Mouse (Mus musculus): ENCODE measurements around the gene Atad1. TPM values are rescaled to one million over a fixed set of nuclear protein-coding genes. Genes with fewer than 3 reads are reported as not detected.

Atad1 gene
- polyA plus RNA-seq, 1 experiment from 2014 or later: 123 TPM

DNA sequence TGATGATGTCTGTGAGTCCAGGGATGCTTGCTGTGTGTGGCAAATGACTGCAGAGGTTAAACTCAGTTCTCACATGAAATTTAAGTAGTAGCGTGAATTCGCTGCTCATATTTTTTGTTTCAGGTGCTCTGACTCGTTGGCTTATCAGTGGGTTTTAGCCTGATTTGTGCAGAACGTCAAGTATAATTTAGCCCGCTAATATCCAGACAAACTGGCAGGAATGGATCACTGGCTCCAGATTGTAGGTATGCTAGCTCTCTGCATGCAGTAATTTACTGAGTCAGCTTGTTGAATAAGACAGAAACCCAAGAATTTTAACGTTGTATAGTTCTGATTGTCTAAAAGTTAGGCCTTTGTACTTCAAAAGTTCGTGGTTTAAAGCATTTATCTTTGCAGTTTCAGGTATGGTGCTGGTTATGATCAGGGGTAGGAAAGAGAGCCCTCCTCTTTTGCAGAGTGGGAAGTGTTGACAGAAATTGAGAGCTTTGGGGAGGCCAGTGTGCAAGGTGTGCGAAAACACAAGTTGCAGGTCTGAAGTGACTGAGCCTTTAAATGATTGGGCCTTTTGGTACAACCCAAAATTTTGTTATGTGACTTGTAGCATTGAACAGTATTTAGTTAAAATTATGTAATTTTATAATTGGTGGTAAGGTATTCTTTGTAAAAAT lies 19.9 kb upstream of the Atad1 start:
- Histone ChIP-seq H3K27ac (ENCODE audit: low read depth, low read length) (no peak overlapping the region), H3K27me3 (replicated peaks; ENCODE audit: control insufficient read depth, insufficient read depth, low read length) (no peaks in the 10 kb centered on the region), H3K4me3 (ENCODE audit: low read length) (peak overlapping the region; percentile 99), H3K4me1 (ENCODE audit: control insufficient read depth, insufficient read depth, low read depth, low read length) (peaks cover 21% of the 10 kb centered on the region), H3K9ac (ENCODE audit: low read depth, low read length) (peak overlapping the region; percentile 99), H3K4me2 (ENCODE audit: low read length) (peak overlapping the region; percentile 72), H3K36me3 (ENCODE audit: control insufficient read depth, insufficient read depth, low read length) (no peaks in the 10 kb centered on the region), H3K9me3 (ENCODE audit: control insufficient read depth, low read length) (no peaks in the 10 kb centered on the region)
- 1% methylated on average over 8 of the region's 8 CpGs for WGBS
- ATAC-seq: no peak

DNA sequence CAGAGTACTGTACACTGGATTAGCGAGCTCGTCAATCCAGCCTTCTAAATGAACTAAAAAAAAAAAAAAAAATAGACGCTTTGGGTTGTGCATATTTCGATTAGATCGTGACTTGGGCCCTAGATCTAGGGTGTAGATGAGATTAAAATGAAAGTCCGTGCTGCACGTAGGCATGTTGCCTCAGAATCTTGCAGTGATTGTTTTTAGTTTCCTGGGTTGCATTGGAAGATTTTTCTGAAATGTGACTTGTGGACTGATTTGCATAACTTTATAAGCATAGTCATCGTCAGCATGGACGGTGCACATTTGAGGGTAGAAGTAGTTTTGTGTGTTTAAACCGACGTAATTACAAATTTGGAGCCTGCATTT lies 19.2 kb upstream of the Atad1 start:
- H3K4me2 ChIP-seq (ENCODE audit: low read length): peak overlapping the region; percentile 72
- H3K4me1 ChIP-seq (ENCODE audit: control insufficient read depth, insufficient read depth, low read depth, low read length): peaks cover 24% of the 10 kb centered on the region
- H3K9ac ChIP-seq (ENCODE audit: low read depth, low read length): peak overlapping the region; percentile 99
- no peaks in the 10 kb centered on the region for H3K9me3 ChIP-seq (ENCODE audit: control insufficient read depth, low read length)
- no peaks in the 10 kb centered on the region for H3K27me3 ChIP-seq (replicated peaks; ENCODE audit: control insufficient read depth, insufficient read depth, low read length)
- under 1% methylated on average over 11 of the region's 11 CpGs for WGBS
- H3K27ac ChIP-seq (ENCODE audit: low read depth, low read length): peak overlapping the region; percentile 100
- H3K4me3 ChIP-seq (ENCODE audit: low read length): peak overlapping the region; percentile 99
- no peak for ATAC-seq
- no peaks in the 10 kb centered on the region for H3K36me3 ChIP-seq (ENCODE audit: control insufficient read depth, insufficient read depth, low read length)

DNA sequence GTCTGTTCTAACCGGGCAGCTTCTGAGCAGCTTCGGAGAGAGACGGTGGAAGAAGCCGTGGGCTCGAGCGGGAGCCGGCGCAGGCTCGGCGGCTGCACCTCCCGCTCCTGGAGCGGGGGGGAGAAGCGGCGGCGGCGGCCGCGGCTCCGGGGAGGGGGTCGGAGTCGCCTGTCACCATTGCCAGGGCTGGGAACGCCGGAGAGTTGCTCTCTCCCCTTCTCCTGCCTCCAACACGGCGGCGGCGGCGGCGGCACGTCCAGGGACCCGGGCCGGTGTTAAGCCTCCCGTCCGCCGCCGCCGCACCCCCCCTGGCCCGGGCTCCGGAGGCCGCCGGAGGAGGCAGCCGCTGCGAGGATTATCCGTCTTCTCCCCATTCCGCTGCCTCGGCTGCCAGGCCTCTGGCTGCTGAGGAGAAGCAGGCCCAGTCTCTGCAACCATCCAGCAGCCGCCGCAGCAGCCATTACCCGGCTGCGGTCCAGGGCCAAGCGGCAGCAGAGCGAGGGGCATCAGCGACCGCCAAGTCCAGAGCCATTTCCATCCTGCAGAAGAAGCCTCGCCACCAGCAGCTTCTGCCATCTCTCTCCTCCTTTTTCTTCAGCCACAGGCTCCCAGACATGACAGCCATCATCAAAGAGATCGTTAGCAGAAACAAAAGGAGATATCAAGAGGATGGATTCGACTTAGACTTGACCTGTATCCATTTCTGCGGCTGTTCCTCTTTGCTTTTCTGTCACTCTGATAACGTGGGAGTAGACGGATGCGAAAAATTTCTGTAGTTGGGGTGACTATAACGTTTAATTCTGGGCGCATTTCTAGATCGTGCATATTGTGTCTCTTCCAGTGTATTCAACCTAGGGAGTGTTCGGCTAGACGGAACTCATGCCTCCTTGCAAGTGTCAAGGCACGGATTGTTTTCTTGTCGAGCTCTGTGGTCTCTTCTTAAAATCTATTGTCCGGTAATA lies 18.5 kb upstream of the Atad1 start:
- Histone ChIP-seq H3K4me1 (ENCODE audit: control insufficient read depth, insufficient read depth, low read depth, low read length) (peaks cover 24% of the 10 kb centered on the region), H3K4me3 (ENCODE audit: low read length) (peak overlapping the region; percentile 99), H3K27me3 (replicated peaks; ENCODE audit: control insufficient read depth, insufficient read depth, low read length) (no peaks in the 10 kb centered on the region), H3K36me3 (ENCODE audit: control insufficient read depth, insufficient read depth, low read length) (no peaks in the 10 kb centered on the region), H3K9ac (ENCODE audit: low read depth, low read length) (peak overlapping the region; percentile 99), H3K9me3 (ENCODE audit: control insufficient read depth, low read length) (no peaks in the 10 kb centered on the region), H3K27ac (ENCODE audit: low read depth, low read length) (peak overlapping the region; percentile 100), H3K4me2 (ENCODE audit: low read length) (peak overlapping the region; percentile 72)
- no peak; the same call in none of the 2 replicates for ATAC-seq
- WGBS: under 1% methylated on average over 54 of the region's 69 CpGs

DNA sequence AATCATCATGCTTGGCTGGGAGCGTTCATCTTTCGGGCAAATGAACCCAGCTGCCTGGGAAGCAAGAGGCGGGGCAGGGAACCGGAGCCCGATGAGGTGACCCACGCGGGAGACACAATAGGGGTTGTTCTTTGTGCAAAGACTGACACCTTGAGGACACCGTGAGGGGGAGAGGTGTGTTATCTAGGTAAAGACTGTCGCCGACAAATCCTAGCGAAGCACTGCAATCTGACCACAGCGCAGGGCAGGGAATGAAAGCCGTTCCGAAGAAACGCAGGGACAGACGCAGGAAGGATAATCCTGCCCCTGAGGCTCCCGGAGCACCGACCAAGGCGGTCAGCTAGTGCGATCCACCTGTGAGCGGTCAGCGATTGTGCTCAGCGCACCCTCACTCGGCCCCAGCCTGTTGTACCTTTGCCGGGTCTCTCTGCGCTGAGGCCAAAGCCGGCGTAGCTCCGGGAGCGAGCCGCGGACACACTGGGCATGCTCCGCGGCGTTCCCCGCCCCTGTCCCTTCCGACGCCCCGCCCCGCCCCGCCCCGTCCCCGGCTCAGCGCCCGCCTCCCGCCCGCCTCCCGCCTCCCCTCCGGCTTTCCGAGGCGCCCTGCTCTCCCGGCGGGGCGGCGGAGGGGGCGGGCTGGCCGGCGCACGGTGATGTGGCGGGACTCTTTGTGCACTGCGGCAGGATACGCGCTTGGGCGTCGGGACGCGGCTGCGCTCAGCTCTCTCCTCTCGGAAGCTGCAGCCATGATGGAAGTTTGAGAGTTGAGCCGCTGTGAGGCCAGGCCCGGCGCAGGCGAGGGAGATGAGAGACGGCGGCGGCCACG lies 17.5 kb upstream of the Atad1 start, which contains the start of gene Pten:
Gene Pten, plus strand, starts transcription at position 598 of the 826 bp plus-strand sequence.
- WGBS: 0% methylated on average over 60 of the region's 77 CpGs
- peak within 1 kb of the TSS; percentile 99 for H3K4me3 ChIP-seq (ENCODE audit: low read length)
- no peaks in the 10 kb centered on the region for H3K9me3 ChIP-seq (ENCODE audit: control insufficient read depth, low read length)
- H3K36me3 ChIP-seq (ENCODE audit: control insufficient read depth, insufficient read depth, low read length): no peaks in the 10 kb centered on the region
- peak within 1 kb of the TSS; percentile 100 for H3K27ac ChIP-seq (ENCODE audit: low read depth, low read length)
- peak; percentile 91 for ATAC-seq
- H3K27me3 ChIP-seq (replicated peaks; ENCODE audit: control insufficient read depth, insufficient read depth, low read length): no peaks in the 10 kb centered on the region
- peaks cover 18% of the 10 kb centered on the region for H3K4me1 ChIP-seq (ENCODE audit: control insufficient read depth, insufficient read depth, low read depth, low read length)
- H3K4me2 ChIP-seq (ENCODE audit: low read length): peak within 1 kb of the TSS; percentile 95
- peak within 1 kb of the TSS; percentile 99 for H3K9ac ChIP-seq (ENCODE audit: low read depth, low read length)

DNA sequence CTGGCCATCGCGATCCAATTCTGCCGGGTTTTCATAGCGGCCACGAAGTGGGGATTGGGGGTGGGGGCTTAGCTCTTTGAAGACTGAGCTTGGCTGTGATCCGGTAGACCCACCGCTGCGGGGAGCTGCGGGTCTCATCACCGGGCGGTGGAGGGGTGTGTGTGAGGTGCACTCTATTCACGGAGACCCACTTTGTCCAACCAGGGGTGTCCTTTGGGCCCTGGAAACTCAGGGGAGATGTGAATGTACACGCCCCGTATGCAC lies 17.0 kb upstream of the Atad1 start:
- H3K4me3 ChIP-seq (ENCODE audit: low read length): peak overlapping the region; percentile 99
- 0% methylated on average over 14 of the region's 14 CpGs for WGBS
- H3K4me2 ChIP-seq (ENCODE audit: low read length): peak overlapping the region; percentile 95
- H3K27me3 ChIP-seq (replicated peaks; ENCODE audit: control insufficient read depth, insufficient read depth, low read length): no peaks in the 10 kb centered on the region
- H3K27ac ChIP-seq (ENCODE audit: low read depth, low read length): peak overlapping the region; percentile 98
- ATAC-seq: peak; percentile 68
- peak overlapping the region; percentile 89 for H3K9ac ChIP-seq (ENCODE audit: low read depth, low read length)
- H3K36me3 ChIP-seq (ENCODE audit: control insufficient read depth, insufficient read depth, low read length): no peaks in the 10 kb centered on the region
- no peaks in the 10 kb centered on the region for H3K9me3 ChIP-seq (ENCODE audit: control insufficient read depth, low read length)
- peaks cover 18% of the 10 kb centered on the region for H3K4me1 ChIP-seq (ENCODE audit: control insufficient read depth, insufficient read depth, low read depth, low read length)

DNA sequence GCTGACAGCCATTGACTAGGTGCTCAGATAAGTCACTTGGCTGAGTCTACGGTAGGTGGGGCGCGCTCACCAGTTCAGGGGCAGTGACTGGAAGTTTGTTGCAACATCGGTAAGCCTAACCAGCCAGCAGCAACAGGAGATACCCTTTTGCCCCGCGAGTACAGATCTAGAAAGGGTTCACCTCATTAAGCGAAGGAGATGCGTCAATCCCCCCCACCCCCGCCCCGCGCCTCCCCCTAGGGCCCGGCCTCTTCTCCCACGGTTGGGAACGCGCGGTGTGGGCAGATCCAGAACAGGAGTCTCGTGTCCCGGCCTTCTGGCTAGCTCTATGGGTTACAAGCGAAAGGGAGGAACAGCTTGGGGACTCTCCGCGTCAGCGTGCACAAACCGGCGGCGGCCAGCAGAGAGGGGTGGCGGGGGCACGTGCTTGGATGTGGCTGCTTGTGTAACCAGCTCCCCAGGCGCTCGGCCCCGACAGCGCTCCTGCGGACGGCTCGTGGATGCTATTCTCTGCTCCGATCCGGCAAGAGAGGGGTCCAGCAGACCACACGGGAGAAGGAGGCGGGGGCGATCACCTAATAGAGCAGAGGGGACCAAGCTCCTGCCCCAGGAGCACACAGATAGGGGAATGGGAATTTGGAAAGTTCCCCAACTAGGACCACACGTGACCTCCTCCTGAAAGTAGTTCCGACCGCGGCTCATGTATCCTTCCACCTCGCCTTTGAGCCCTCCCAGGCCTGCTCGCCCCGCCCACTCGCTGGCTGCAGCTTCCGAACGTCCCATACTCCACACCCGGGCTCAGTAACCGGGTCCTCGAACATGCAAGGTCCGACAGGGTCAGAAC lies 16.4 kb upstream of the Atad1 start:
- H3K4me3 ChIP-seq (ENCODE audit: low read length): peak overlapping the region; percentile 99
- H3K9me3 ChIP-seq (ENCODE audit: control insufficient read depth, low read length): no peaks in the 10 kb centered on the region
- WGBS: under 1% methylated on average over 48 of the region's 53 CpGs
- peaks cover 16% of the 10 kb centered on the region for H3K4me1 ChIP-seq (ENCODE audit: control insufficient read depth, insufficient read depth, low read depth, low read length)
- ATAC-seq: peak; percentile 87
- H3K27ac ChIP-seq (ENCODE audit: low read depth, low read length): peak overlapping the region; percentile 98
- H3K27me3 ChIP-seq (replicated peaks; ENCODE audit: control insufficient read depth, insufficient read depth, low read length): no peaks in the 10 kb centered on the region
- no peaks in the 10 kb centered on the region for H3K36me3 ChIP-seq (ENCODE audit: control insufficient read depth, insufficient read depth, low read length)
- H3K9ac ChIP-seq (ENCODE audit: low read depth, low read length): peak overlapping the region; percentile 89
- H3K4me2 ChIP-seq (ENCODE audit: low read length): peak overlapping the region; percentile 95

DNA sequence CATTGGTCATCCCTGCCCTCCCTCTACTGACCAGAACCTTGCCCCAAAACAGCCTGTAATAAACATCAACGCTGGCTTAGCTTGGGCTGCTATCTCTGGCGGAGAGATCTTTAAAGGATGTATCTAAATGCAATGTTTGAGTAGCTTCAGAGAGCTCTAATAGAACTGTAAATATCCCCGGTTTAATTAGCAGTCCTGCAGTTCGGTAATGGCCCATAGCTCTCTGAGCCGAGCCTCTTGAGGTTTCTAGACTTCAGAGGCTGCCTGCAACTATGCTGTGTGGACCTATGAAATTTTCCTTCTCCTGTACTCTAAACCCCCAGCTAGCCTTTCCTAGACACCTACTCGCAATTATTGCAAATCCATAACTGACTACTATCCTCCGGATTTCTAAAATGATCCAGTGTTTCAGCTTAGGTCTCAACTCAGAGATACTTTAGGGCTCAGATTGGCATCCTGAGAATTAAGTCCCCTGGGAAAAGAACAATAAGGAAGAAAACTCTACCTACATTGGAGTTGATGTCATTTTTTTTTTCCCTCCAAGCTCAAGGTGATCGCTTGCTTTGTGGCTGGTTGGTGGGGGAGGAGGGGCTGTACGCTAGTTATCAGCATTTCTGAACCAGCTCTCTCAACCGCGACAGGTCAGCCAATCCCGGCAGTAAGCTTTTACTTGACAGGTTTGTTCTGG lies 15.7 kb upstream of the Atad1 start:
- 2% methylated on average over 12 of the region's 12 CpGs for WGBS
- Histone ChIP-seq H3K4me3 (ENCODE audit: low read length) (peak overlapping the region; percentile 99), H3K4me2 (ENCODE audit: low read length) (peak overlapping the region; percentile 95), H3K4me1 (ENCODE audit: control insufficient read depth, insufficient read depth, low read depth, low read length) (peaks cover 12% of the 10 kb centered on the region), H3K36me3 (ENCODE audit: control insufficient read depth, insufficient read depth, low read length) (no peaks in the 10 kb centered on the region), H3K27ac (ENCODE audit: low read depth, low read length) (peak overlapping the region; percentile 98), H3K9me3 (ENCODE audit: control insufficient read depth, low read length) (no peaks in the 10 kb centered on the region), H3K9ac (ENCODE audit: low read depth, low read length) (peak overlapping the region; percentile 89), H3K27me3 (replicated peaks; ENCODE audit: control insufficient read depth, insufficient read depth, low read length) (no peaks in the 10 kb centered on the region)
- ATAC-seq: no peak
